Mouse (Mus musculus) natural killer cell, adult 2 months (primary cell): ENCODE data around the gene Masp2.
A peak's percentile ranks its signal among the peaks of the same experiment; 100 is the strongest.

Experiments
- DNase-seq, 2 experiments: peaks; one replicate each; pipeline ENCODE4 v3.0.0; 2022; ENCODE audit warnings: low spot score in 2 of 2

Masp2 gene

GRCm38 (mm10) chr4:148602357-148603120 lies at the start of gene Masp2:
Masp2 (plus strand) TSS chr4:148602554.
- no peak for DNase-seq

- no peak for DNase-seq
These were observed 44.6 kb upstream of the Masp2 start for GRCm38 (mm10) chr4:148557766-148558165.

DNA sequence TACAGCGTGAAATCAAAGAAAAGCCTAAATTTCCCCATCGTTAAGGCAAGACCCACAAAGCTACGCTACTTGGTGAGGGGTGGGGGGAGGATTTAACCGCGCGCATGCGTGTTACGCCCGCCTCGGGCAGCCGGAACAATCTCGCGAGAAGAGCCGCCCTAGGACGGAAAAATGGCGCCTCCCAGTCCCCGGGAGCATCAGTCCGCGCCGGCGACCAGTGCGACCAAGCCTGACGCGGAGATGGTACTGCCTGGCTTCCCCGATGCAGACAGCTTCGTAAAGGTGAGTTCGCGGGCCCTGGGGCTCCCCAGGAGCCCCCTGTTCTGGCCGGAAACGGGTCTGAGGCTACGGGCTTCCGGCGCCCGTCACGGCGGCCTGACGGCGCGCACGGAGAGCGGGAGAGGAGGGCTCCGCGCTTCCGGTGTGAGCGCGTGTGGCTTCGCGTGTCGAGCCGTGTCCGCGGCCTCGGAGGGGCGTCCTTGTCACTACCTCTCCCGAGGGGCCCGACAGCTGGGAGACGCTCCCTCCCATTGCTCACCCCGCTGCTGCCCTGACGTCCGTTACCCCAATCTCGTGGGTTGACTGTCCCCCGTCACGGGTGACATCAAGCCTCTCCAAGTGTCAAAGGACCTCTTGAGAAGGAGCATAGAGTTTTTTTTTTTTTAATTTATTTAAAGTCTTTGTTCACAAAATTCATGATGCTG lies 43.9 kb upstream of the Masp2 start, which contains the start of gene Exosc10:
Gene Exosc10 (plus strand): TSS at position 133 of the 704 bp plus-strand sequence.
- peak; percentile 87 to 89 for DNase-seq

DNA sequence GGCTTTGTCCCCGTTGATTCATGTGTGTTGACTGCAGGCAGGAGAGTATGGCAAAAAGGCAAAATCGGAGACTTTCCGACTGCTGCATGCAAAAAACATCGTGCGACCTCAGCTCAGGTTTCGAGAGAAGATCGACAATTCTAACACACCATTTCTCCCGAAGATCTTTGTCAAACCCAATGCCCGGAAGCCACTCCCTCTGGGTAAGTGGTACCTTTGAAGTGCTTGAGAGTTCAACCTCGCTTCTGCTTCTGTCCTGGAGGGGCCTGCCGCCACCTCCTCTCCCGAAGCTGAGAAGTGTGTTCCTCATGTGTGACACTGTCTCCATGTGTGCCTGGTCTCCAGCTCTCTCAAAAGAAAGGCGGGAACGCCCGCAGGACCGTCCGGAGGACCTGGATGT lies 39.7 kb upstream of the Masp2 start:
- no peak for DNase-seq

- no peak for DNase-seq
These were observed 38.8 kb upstream of the Masp2 start for GRCm38 (mm10) chr4:148563595-148563994.

GRCm38 (mm10) chr4:148570138-148570537 lies 32.2 kb upstream of the Masp2 start:
- DNase-seq = no peak

DNA sequence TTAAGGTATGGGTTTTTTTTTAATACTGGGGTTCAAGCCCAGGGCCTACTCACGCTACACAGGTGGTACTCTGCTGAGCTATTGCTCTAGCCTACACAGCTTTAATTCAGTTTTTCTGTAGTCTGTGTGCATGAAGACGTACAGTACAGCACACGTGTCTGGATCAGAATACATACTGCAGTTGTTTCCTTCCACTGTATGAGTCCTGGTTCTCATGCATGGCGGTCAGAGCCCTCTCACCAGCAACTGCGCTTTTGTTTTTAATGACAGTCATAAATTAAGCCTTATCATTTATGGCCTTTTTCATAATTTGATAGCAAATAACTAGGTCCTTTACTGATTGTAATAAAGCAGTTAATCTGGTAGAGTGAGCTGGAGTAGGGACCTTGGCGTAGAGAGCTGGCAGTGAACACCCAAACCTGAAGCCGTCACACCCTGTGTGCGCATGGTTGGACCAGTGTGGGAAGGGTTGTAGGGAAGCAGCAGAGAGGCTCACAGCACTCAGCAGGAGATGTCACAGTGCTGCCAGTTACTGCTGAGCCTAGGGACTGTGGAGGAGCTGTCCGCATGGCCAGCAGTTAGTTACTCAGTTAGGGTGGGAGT lies 31.6 kb upstream of the Masp2 start:
- DNase-seq = no peak

- no peak for DNase-seq
These were observed 29.1 kb upstream of the Masp2 start for GRCm38 (mm10) chr4:148573222-148573621.

GRCm38 (mm10) chr4:148580765-148581164 lies 21.6 kb upstream of the Masp2 start:
- no peak for DNase-seq

DNA sequence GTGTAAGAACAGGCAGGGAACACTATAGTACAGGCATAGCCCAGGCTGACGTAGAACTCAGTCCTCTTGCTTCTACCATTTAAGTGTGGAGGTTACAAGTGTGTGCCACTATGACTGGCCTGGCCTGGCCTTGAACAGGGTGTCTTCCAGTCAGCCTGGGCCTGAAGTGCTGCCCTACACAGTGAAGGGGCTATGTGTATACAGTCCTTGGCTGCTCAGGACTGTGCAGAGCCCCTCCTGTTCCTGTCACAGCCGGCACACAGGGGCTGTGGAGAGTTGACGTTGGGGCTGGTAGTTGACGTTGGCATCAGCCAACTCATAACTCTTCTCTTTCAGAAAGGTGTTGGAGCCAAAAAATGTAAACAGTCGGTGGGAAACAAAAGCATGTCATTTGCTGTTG lies 20.9 kb upstream of the Masp2 start:
- DNase-seq = no peak

- DNase-seq = no peak
These were observed 19.1 kb upstream of the Masp2 start for GRCm38 (mm10) chr4:148583257-148583656.

GRCm38 (mm10) chr4:148586648-148587047 lies 15.7 kb upstream of the Masp2 start:
- no peak for DNase-seq

- DNase-seq = no peak
These were observed 13.6 kb upstream of the Masp2 start for GRCm38 (mm10) chr4:148588793-148589192.

DNA sequence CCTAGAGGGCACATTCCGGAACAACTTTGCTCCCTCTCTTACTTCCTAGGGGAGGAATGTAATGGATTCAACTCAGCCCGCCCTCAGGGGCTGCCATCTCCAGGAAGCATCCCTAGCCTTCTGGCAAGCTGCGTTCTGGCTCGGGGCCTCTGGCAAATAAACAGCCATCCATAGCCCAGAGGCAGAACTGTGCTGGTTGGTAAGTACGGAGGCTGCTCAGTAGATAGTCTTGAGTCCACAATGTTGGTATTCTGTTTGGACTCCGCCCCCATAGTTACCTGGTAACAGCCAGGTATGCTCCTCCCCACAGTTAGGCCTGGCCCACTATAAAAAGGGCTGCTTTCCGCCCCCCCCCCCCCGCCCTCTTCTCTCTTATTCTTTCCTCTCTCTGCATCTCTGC lies 12.8 kb upstream of the Masp2 start:
- DNase-seq = no peak

GRCm38 (mm10) chr4:148590421-148591170 lies 11.8 kb upstream of the Masp2 start:
- DNase-seq = no peak

DNA sequence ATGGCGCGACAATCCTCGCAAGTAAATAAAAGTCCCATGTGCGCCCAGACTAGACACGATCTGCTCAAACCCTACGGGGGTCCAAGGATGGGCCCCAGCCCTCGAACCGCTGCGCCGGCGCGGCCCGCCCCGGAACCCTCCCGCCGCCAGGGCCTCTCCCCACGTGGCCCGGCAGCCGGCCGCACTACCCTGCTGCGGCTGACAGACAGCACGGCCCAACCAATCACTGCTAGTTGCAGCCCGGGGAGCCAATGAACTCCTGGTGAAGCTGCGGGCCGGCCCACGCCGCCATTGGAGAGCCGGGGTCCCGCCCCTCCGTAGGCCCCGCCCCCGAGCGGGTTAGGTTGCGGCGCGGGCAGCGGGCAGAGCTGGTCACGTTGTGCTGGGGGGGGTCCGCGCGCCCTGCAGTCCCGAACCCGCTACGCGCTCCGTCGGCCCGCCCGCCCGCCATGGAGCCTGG lies 11.2 kb upstream of the Masp2 start, which contains the start of gene Srm:
Gene Srm (plus strand): TSS at position 333 of the 460 bp plus-strand sequence.
- peak; percentile 91 to 94 for DNase-seq

GRCm38 (mm10) chr4:148591637-148592380 lies 10.5 kb upstream of the Masp2 start:
- no peak for DNase-seq

GRCm38 (mm10) chr4:148593996-148594395 lies 8.4 kb upstream of the Masp2 start:
- no peak for DNase-seq

- no peak for DNase-seq
These were observed 6.4 kb upstream of the Masp2 start for GRCm38 (mm10) chr4:148595916-148596315.

- DNase-seq = no peak
These were observed 5.6 kb upstream of the Masp2 start for GRCm38 (mm10) chr4:148596731-148597130.

GRCm38 (mm10) chr4:148598826-148599225 lies 3.5 kb upstream of the Masp2 start:
- no peak for DNase-seq
